Mouse (Mus musculus) embryonic facial prominence, embryonic 10.5 days (tissue): ENCODE results near the gene Mapk8ip3. TPM values are rescaled to one million over a fixed set of nuclear protein-coding genes. Genes with fewer than 3 reads are reported as not detected.

Experiments used
- DNase-seq: peaks from one replicate; pipeline ENCODE4 v3.0.0-alpha.2; 2017; ENCODE audit warnings: low spot score
- H3K27ac ChIP-seq: fragments of 300-500 bp; sonication (generic); replicated peaks from 2 replicates; pipeline ENCODE4 v1.5.1; 2016; ENCODE audit warnings: mild to moderate bottlenecking
- H3K27me3 ChIP-seq: fragments of 300-500 bp; sonication (generic); replicated peaks from 2 replicates; pipeline ENCODE4 v1.6.1; 2016; ENCODE audit warnings: low read depth, mild to moderate bottlenecking; ENCODE audit not compliant: poor library complexity, severe bottlenecking
- H3K36me3 ChIP-seq: fragments of 300-500 bp; sonication (generic); replicated peaks from 2 replicates; pipeline ENCODE4 v1.6.1; 2016; ENCODE audit warnings: mild to moderate bottlenecking, moderate library complexity
- H3K4me1 ChIP-seq: fragments of 300-500 bp; sonication (generic); 2 replicates; pipeline ENCODE4 v1.6.1; 2016
- H3K4me3 ChIP-seq: fragments of 300-500 bp; sonication (generic); 2 replicates; pipeline ENCODE4 v1.5.1; 2016; ENCODE audit warnings: mild to moderate bottlenecking, moderate library complexity
- H3K9me3 ChIP-seq: fragments of 300-500 bp; sonication (generic); 2 replicates; pipeline ENCODE4 v1.6.1; 2016; ENCODE audit warnings: mild to moderate bottlenecking
- WGBS: fragments of 180-500 bp; shearing (Covaris S2); methylation state at CpG from one replicate; pipeline ENCODE4 v1.1.7; 2016; 5-methylcytosine and 5-hydroxymethylcytosine counted together
- polyA plus RNA-seq: library from polyadenylated mRNA; unstranded; fragments of >200 nt; fragmentation: Nextera tagmentation; extraction: Ambion mirVana; gene quantifications from 2 replicates; pipeline ENCODE4 v1.2.1, GENCODE M21; 2016

Mapk8ip3 gene
- polyA plus RNA-seq, 1 experiment from 2014 or later: 40.9 TPM

- DNase-seq: no peak
- no peak overlapping the region for H3K27ac ChIP-seq
- peaks cover 10% of the 10 kb centered on the region for H3K36me3 ChIP-seq
- H3K4me1 ChIP-seq: peaks cover 23% of the 10 kb centered on the region
- 78% methylated on average over 10 of the region's 10 CpGs for WGBS
- no peaks in the 10 kb centered on the region for H3K9me3 ChIP-seq
- peak overlapping the region; percentile 87 for H3K4me3 ChIP-seq
- peaks cover 14% of the 10 kb centered on the region for H3K27me3 ChIP-seq
Observed at GRCm38 (mm10) chr17:24851381-24852125, 85.2 kb downstream of the Mapk8ip3 start.

- Histone ChIP-seq H3K27me3 (peaks cover 14% of the 10 kb centered on the region), H3K36me3 (peaks cover 8% of the 10 kb centered on the region), H3K4me3 (peak overlapping the region; percentile 87), H3K4me1 (peaks cover 23% of the 10 kb centered on the region), H3K9me3 (no peaks in the 10 kb centered on the region), H3K27ac (peak overlapping the region; percentile 91)
- no peak for DNase-seq
- 2% methylated on average over 20 of the region's 20 CpGs for WGBS
Observed at GRCm38 (mm10) chr17:24850773-24851127, 86.0 kb downstream of the Mapk8ip3 start.

- peaks cover 8% of the 10 kb centered on the region for H3K36me3 ChIP-seq
- H3K27ac ChIP-seq: peak within 1 kb of the TSS; percentile 91
- under 1% methylated on average over 58 of the region's 58 CpGs for WGBS
- H3K27me3 ChIP-seq: peaks cover 14% of the 10 kb centered on the region
- H3K4me3 ChIP-seq: peak within 1 kb of the TSS; percentile 87
- H3K4me1 ChIP-seq: peaks cover 23% of the 10 kb centered on the region
- no peaks in the 10 kb centered on the region for H3K9me3 ChIP-seq
- peak; percentile 97 for DNase-seq
Observed at GRCm38 (mm10) chr17:24850065-24850772, 86.6 kb downstream of the Mapk8ip3 start, which contains the start of gene Fahd1. Fahd1 (minus strand) TSS chr17:24850364.

- Histone ChIP-seq H3K27ac (peak overlapping the region; percentile 91), H3K4me3 (peak overlapping the region; percentile 87), H3K4me1 (peaks cover 23% of the 10 kb centered on the region), H3K36me3 (peaks cover 8% of the 10 kb centered on the region), H3K9me3 (no peaks in the 10 kb centered on the region), H3K27me3 (peaks cover 16% of the 10 kb centered on the region)
- no peak for DNase-seq
- under 1% methylated on average over 21 of the region's 21 CpGs for WGBS
Observed at GRCm38 (mm10) chr17:24849733-24850064, 87.1 kb downstream of the Mapk8ip3 start.

- Histone ChIP-seq H3K4me1 (peaks cover 23% of the 10 kb centered on the region), H3K36me3 (peaks cover 4% of the 10 kb centered on the region), H3K27ac (no peak overlapping the region), H3K27me3 (peaks cover 24% of the 10 kb centered on the region), H3K4me3 (peak overlapping the region; percentile 87), H3K9me3 (no peaks in the 10 kb centered on the region)
- no peak for DNase-seq
Observed at GRCm38 (mm10) chr17:24848600-24849031, 88.2 kb downstream of the Mapk8ip3 start.

- H3K4me3 ChIP-seq: no peak overlapping the region
- peaks cover 23% of the 10 kb centered on the region for H3K4me1 ChIP-seq
- H3K27me3 ChIP-seq: peaks cover 24% of the 10 kb centered on the region
- no peak for DNase-seq
- H3K36me3 ChIP-seq: no peaks in the 10 kb centered on the region
- WGBS: 97% methylated on average over 1 of the region's 1 CpGs
- no peaks in the 10 kb centered on the region for H3K9me3 ChIP-seq
- H3K27ac ChIP-seq: no peak overlapping the region
Observed at GRCm38 (mm10) chr17:24847386-24847785, 89.4 kb downstream of the Mapk8ip3 start.

- DNase-seq: no peak
- H3K4me1 ChIP-seq: peaks cover 12% of the 10 kb centered on the region
- WGBS: 51% methylated on average over 9 of the region's 9 CpGs
- H3K27me3 ChIP-seq: peaks cover 25% of the 10 kb centered on the region
- no peaks in the 10 kb centered on the region for H3K9me3 ChIP-seq
- H3K27ac ChIP-seq: no peak overlapping the region
- no peak overlapping the region for H3K4me3 ChIP-seq
- H3K36me3 ChIP-seq: no peaks in the 10 kb centered on the region
Observed at GRCm38 (mm10) chr17:24844525-24844924, 92.3 kb downstream of the Mapk8ip3 start.

GRCm38 (mm10) chr17:24842631-24843030 is 94.1 kb downstream of the Mapk8ip3 start:
- H3K4me3 ChIP-seq: no peak overlapping the region
- WGBS: 48% methylated on average over 2 of the region's 2 CpGs
- DNase-seq: no peak
- no peak overlapping the region for H3K27ac ChIP-seq
- no peaks in the 10 kb centered on the region for H3K4me1 ChIP-seq
- peaks cover 25% of the 10 kb centered on the region for H3K27me3 ChIP-seq
- H3K9me3 ChIP-seq: no peaks in the 10 kb centered on the region
- H3K36me3 ChIP-seq: no peaks in the 10 kb centered on the region

Other genes with a start within 250 kb of the Mapk8ip3 start
- gene Syngr3, start 247.0 kb downstream of the Mapk8ip3 start, polyA plus RNA-seq: 6.0 and 8.1 TPM in 2 replicates
- 48.9 and 52.3 TPM in 2 replicates for gene Gfer, start 240.8 kb downstream of the Mapk8ip3 start, polyA plus RNA-seq
- gene Noxo1, start 240.7 kb downstream of the Mapk8ip3 start, polyA plus RNA-seq: 0.72 and 1.9 TPM in 2 replicates
- 152 and 162 TPM in 2 replicates for gene Tbl3, start 229.3 kb downstream of the Mapk8ip3 start, polyA plus RNA-seq
- gene Rnf151, start 218.9 kb downstream of the Mapk8ip3 start, polyA plus RNA-seq: 0.13 and 0.29 TPM in 2 replicates
- gene Rps2, start 218.9 kb downstream of the Mapk8ip3 start, polyA plus RNA-seq: 1,693 and 1,819 TPM in 2 replicates
- 193 and 199 TPM in 2 replicates for gene Ndufb10, start 212.5 kb downstream of the Mapk8ip3 start, polyA plus RNA-seq
- gene Rpl3l, start 209.2 kb downstream of the Mapk8ip3 start, polyA plus RNA-seq: not detected in 2 replicates
- gene Msrb1, start 200.3 kb downstream of the Mapk8ip3 start, polyA plus RNA-seq: 21.6 and 24.6 TPM in 2 replicates
- 1.3 and 2.3 TPM in 2 replicates for gene Hs3st6, start 184.0 kb downstream of the Mapk8ip3 start, polyA plus RNA-seq
- gene Meiob, start 132.7 kb downstream of the Mapk8ip3 start, polyA plus RNA-seq: not detected in 2 replicates
- gene Hagh, start 96.8 kb downstream of the Mapk8ip3 start, polyA plus RNA-seq: 26.4 and 28.6 TPM in 2 replicates
- 16.7 and 17.4 TPM in 2 replicates for gene Fahd1, start 86.6 kb downstream of the Mapk8ip3 start, polyA plus RNA-seq
- 0.49 and 1.2 TPM in 2 replicates for gene Igfals, start 71.0 kb downstream of the Mapk8ip3 start, polyA plus RNA-seq
- 71.8 and 81.8 TPM in 2 replicates for gene Nubp2, start 50.6 kb downstream of the Mapk8ip3 start, polyA plus RNA-seq
- gene Spsb3, start 50.3 kb downstream of the Mapk8ip3 start, polyA plus RNA-seq: 47.1 TPM in 2 replicates
- 30.6 and 33.6 TPM in 2 replicates for gene Eme2, start 41.9 kb downstream of the Mapk8ip3 start, polyA plus RNA-seq
- 102 and 105 TPM in 2 replicates for gene Mrps34, start 41.9 kb downstream of the Mapk8ip3 start, polyA plus RNA-seq
- 47.3 and 50.1 TPM in 2 replicates for gene Nme3, start 40.5 kb downstream of the Mapk8ip3 start, polyA plus RNA-seq
- gene Jpt2, start 23.7 kb upstream of the Mapk8ip3 start, polyA plus RNA-seq: 386 and 400 TPM in 2 replicates
- gene Cramp1l, start 78.8 kb upstream of the Mapk8ip3 start, polyA plus RNA-seq: 8.3 and 8.6 TPM in 2 replicates
- gene Ift140, start 79.1 kb upstream of the Mapk8ip3 start, polyA plus RNA-seq: 31.5 and 31.6 TPM in 2 replicates
- 10.6 and 11.0 TPM in 2 replicates for gene Tmem204, start 146.6 kb upstream of the Mapk8ip3 start, polyA plus RNA-seq
- 54.0 and 55.5 TPM in 2 replicates for gene Telo2, start 179.0 kb upstream of the Mapk8ip3 start, polyA plus RNA-seq
- gene Ptx4, start 183.8 kb upstream of the Mapk8ip3 start, polyA plus RNA-seq: 0.09 and 0.14 TPM in 2 replicates
- gene Clcn7, start 196.4 kb upstream of the Mapk8ip3 start, polyA plus RNA-seq: 24.4 and 27.5 TPM in 2 replicates
- gene Ccdc154, start 225.5 kb upstream of the Mapk8ip3 start, polyA plus RNA-seq: not detected in 2 replicates
- gene Gm38655, start 238.5 kb upstream of the Mapk8ip3 start, polyA plus RNA-seq: not detected in 2 replicates
- 35.5 and 36.9 TPM in 2 replicates for gene BC003965, start 247.6 kb upstream of the Mapk8ip3 start, polyA plus RNA-seq